In the genomic region with DNA sequence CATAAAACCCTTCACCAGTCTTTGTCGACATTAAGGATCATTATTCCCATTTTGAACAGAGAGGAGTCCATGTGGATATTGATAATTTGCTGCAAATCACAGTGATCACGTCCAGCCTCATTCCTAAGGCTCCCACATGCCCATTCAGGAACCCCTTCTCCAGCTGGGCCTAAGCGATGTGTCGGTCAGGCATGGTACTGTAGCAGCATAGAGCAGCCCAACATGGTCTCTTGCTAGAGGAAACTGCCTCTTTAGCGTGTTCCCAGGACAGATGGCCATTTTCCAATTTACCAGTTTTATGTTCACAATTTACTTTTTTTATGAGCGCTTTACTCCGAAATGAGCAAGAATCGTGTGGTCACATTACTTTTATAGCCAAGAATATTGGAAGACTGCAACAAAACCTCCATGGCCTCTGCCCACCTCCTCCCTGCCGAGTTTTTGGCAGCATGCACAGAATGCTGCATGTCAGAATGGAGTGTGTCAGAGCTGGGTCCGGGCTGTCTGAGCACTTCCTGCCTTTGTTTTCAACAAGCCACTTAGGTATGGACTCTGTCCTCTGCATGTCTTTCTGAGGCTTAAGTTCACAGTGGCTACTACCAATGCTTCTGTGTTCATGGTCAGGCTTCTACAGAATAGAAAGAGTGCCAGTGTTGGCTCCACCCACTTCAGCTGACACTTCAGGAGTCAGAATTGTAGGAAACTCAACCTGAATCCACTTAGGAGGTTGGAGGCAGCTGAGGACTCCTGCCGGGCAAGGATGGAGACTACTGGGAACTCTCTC, we compare ENCODE assay signal across 12 mouse cellular contexts.
DNase-seq lines count a peak whose midpoint lies in the region; ATAC-seq lines count a peak whose summit lies in the region.
"Had no signal": no experiment of that assay in that cellular context is flagged by ENCODE, and none has a peak within 500 bp of the region (broad histone marks: within the 10 kb centered on the region; RNA-seq: fewer than 3 reads in every experiment).

No protein-coding gene starts in this region.

- DNase-seq in kidney, adult 18-20 months: no peak
- DNase-seq in midbrain, embryonic 11.5 days (ENCODE audit: low spot score, missing footprints): peak; percentile 60
- no peak for DNase-seq in midbrain, embryonic 10.5 days (ENCODE audit: low spot score)
- no peak for DNase-seq in layer of hippocampus, postnatal 14 days (ENCODE audit: low spot score in 2 of 2)
- DNase-seq: cerebellum, adult 11 months; liver, embryonic 13.5 days had no signal

- no peak overlapping the region for H3K4me2 ChIP-seq in kidney, embryonic 14.5 days (replicated peaks; ENCODE audit: low read depth, low read length)
- H3K4me2 ChIP-seq in midbrain, embryonic 11.5 days: no peak overlapping the region
- H3K4me2 ChIP-seq in limb, embryonic 13.5 days (replicated peaks): peak overlapping the region; percentile 35
- H3K4me2 ChIP-seq in neural tube, embryonic 15.5 days: no peak overlapping the region
- H3K4me2 ChIP-seq: liver, embryonic 13.5 days had no signal

- H3K4me3 ChIP-seq in kidney, embryonic 14.5 days (ENCODE audit: low read length): no peak overlapping the region
- H3K4me3 ChIP-seq in midbrain, embryonic 11.5 days (ENCODE audit: low read depth, low read length): no peak overlapping the region
- H3K4me3 ChIP-seq in midbrain, embryonic 10.5 days: no peak overlapping the region
- H3K4me3 ChIP-seq in limb, embryonic 13.5 days: no peak overlapping the region
- no peak overlapping the region for H3K4me3 ChIP-seq in neural tube, embryonic 15.5 days (replicated peaks)
- H3K4me3 ChIP-seq: hindbrain, embryonic 10.5 days; liver, embryonic 13.5 days had no signal

- WGBS in kidney, embryonic 14.5 days: 73% methylated on average over 11 of the region's 11 CpGs
- 84% methylated on average over 11 of the region's 11 CpGs for WGBS in midbrain, embryonic 11.5 days
- 86% methylated on average over 11 of the region's 11 CpGs for WGBS in midbrain, embryonic 10.5 days
- 35% methylated on average over 11 of the region's 11 CpGs for WGBS in limb, embryonic 13.5 days
- 61% methylated on average over 11 of the region's 11 CpGs for WGBS in neural tube, embryonic 15.5 days

- no peak overlapping the region for H3K27ac ChIP-seq in kidney, embryonic 14.5 days (ENCODE audit: low read depth, low read length)
- H3K27ac ChIP-seq in midbrain, embryonic 11.5 days (ENCODE audit: low read depth, low read length): no peak overlapping the region
- no peak overlapping the region for H3K27ac ChIP-seq in midbrain, embryonic 10.5 days (replicated peaks)
- peak overlapping the region; percentile 28; the same call in 1 of the 2 replicates for H3K27ac ChIP-seq in limb, embryonic 13.5 days
- no peak overlapping the region; the same call in 1 of the 2 replicates for H3K27ac ChIP-seq in neural tube, embryonic 15.5 days (replicated peaks)
- H3K27ac ChIP-seq: hindbrain, embryonic 10.5 days; liver, embryonic 13.5 days had no signal

- H3K9me3 ChIP-seq in kidney, embryonic 14.5 days (ENCODE audit: control insufficient read depth, low read length): no peaks in the 10 kb centered on the region
- no peaks in the 10 kb centered on the region for H3K9me3 ChIP-seq in midbrain, embryonic 11.5 days (ENCODE audit: control insufficient read depth, low read length)
- no peaks in the 10 kb centered on the region for H3K9me3 ChIP-seq in midbrain, embryonic 10.5 days (replicated peaks)
- no peaks in the 10 kb centered on the region for H3K9me3 ChIP-seq in limb, embryonic 13.5 days
- H3K9me3 ChIP-seq in neural tube, embryonic 15.5 days (replicated peaks): no peaks in the 10 kb centered on the region
- H3K9me3 ChIP-seq: hindbrain, embryonic 10.5 days; liver, embryonic 13.5 days had no signal

- no peak overlapping the region for H3K9ac ChIP-seq in kidney, embryonic 14.5 days (ENCODE audit: low read depth, low read length)
- H3K9ac ChIP-seq in midbrain, embryonic 11.5 days (ENCODE audit: low read length): no peak overlapping the region
- H3K9ac ChIP-seq in limb, embryonic 13.5 days: no peak overlapping the region
- no peak overlapping the region for H3K9ac ChIP-seq in neural tube, embryonic 15.5 days (replicated peaks)
- H3K9ac ChIP-seq: liver, embryonic 13.5 days had no signal

- no peaks in the 10 kb centered on the region for H3K36me3 ChIP-seq in kidney, embryonic 14.5 days (ENCODE audit: control insufficient read depth, insufficient read depth, low read length)
- H3K36me3 ChIP-seq in midbrain, embryonic 11.5 days (ENCODE audit: control insufficient read depth, insufficient read depth, low read length): no peaks in the 10 kb centered on the region
- H3K36me3 ChIP-seq in midbrain, embryonic 10.5 days: no peaks in the 10 kb centered on the region
- H3K36me3 ChIP-seq in limb, embryonic 13.5 days: no peaks in the 10 kb centered on the region
- no peaks in the 10 kb centered on the region for H3K36me3 ChIP-seq in neural tube, embryonic 15.5 days
- H3K36me3 ChIP-seq: hindbrain, embryonic 10.5 days; liver, embryonic 13.5 days had no signal

- H3K4me1 ChIP-seq in kidney, embryonic 14.5 days (ENCODE audit: control insufficient read depth, insufficient read depth, low read length): no peaks in the 10 kb centered on the region
- no peaks in the 10 kb centered on the region for H3K4me1 ChIP-seq in midbrain, embryonic 11.5 days (ENCODE audit: control insufficient read depth, insufficient read depth, low read length)
- no peaks in the 10 kb centered on the region for H3K4me1 ChIP-seq in midbrain, embryonic 10.5 days
- H3K4me1 ChIP-seq in limb, embryonic 13.5 days: peaks cover 9% of the 10 kb centered on the region
- peaks cover 6% of the 10 kb centered on the region; the same call in 1 of the 2 replicates for H3K4me1 ChIP-seq in neural tube, embryonic 15.5 days
- H3K4me1 ChIP-seq: hindbrain, embryonic 10.5 days; liver, embryonic 13.5 days had no signal

- 0 out of 2 replicates have a peak, but pooled peaks have one; percentile 32 for ATAC-seq in kidney, embryonic 14.5 days (ENCODE audit: low FRiP score, low TSS enrichment)
- ATAC-seq in midbrain, embryonic 11.5 days (ENCODE audit: low FRiP score): no peak
- peak; percentile 78; the same call in 1 of the 2 replicates for ATAC-seq in limb, embryonic 13.5 days (ENCODE audit: low FRiP score, low read depth)
- ATAC-seq in neural tube, embryonic 15.5 days (ENCODE audit: low FRiP score): peak; percentile 81
- ATAC-seq: activated CD4-positive, CD25-positive, alpha-beta regulatory T cell, adult 4 months; CD4-positive, CD25-positive, alpha-beta regulatory T cell, adult 4 months had no signal

- no peaks in the 10 kb centered on the region for H3K27me3 ChIP-seq in kidney, embryonic 14.5 days (ENCODE audit: control insufficient read depth, insufficient read depth, low read length)
- no peaks in the 10 kb centered on the region for H3K27me3 ChIP-seq in midbrain, embryonic 11.5 days (ENCODE audit: control insufficient read depth, insufficient read depth, low read length)
- H3K27me3 ChIP-seq in midbrain, embryonic 10.5 days (ENCODE audit: low read depth, poor library complexity, severe bottlenecking): no peaks in the 10 kb centered on the region
- peaks cover 5% of the 10 kb centered on the region; the same call in 1 of the 2 replicates for H3K27me3 ChIP-seq in limb, embryonic 13.5 days
- no peaks in the 10 kb centered on the region for H3K27me3 ChIP-seq in neural tube, embryonic 15.5 days (replicated peaks)
- H3K27me3 ChIP-seq: liver, embryonic 13.5 days had no signal
